Mouse (Mus musculus) 3T3-L1 (cell line): ENCODE data around the gene Vmn1r129.
"Not testable (repeated sequence)": the region's sequence is repeated elsewhere in the genome, so short reads cannot be mapped to it uniquely, and the experiment has no call there.

Experiments used
- DNase-seq: peaks from one replicate; pipeline ENCODE4 v3.0.0-alpha.2; 2015; ENCODE audit warnings: low read depth, low spot score

The Vmn1r129 gene

DNA sequence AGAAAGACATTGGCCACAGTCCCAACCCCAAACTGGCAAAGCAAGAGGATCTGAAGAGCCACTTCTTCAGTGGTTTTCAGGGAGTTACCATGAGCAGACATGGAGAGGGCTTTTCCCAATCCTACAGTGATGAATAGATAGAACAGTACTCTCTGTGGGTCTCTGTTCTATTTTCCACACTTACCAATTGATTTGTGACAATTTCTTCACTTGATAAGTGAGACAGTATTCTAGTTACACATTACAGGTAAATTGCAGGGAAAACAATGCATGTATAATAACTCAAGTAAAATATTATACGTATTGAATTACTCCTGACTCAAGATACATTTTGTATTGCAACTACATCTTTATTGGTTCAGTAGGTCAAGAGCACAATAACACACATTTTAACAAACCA, at the start of gene Vmn1r129:
Gene Vmn1r129, minus strand, starts transcription at position 101 of the 400 bp plus-strand sequence.
- not testable (repeated sequence) for DNase-seq

- DNase-seq = not testable (repeated sequence)
These were observed 12.0 kb downstream of the Vmn1r129 start, which contains the start of gene Vmn1r128 for GRCm38 (mm10) chr7:21349073-21349472. Gene Vmn1r128 (plus strand): TSS chr7:21349373.

DNA sequence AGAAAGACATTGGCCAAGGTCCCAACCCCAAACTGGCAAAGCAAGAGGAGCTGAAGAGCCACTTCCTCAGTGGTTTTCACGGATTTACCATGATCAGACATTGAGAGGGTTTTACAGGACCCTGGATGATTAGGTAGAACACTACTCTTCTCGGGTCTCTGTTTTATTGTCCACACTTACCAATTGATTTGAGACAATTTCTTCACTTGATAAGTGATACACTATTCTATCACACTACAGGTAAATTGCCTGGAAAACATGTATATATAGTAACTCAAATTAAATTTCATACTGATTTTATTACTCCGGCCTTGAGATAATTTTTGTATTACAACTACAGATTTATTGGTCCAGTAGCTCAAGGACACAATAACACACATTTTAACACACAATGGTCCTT, 41.3 kb downstream of the Vmn1r129 start, which contains the start of gene Vmn1r127:
Gene Vmn1r127, minus strand, starts transcription at position 101 of the 400 bp plus-strand sequence.
- not testable (repeated sequence) for DNase-seq
